Mouse (Mus musculus) kidney, adult 2 months (tissue): Measurements from ENCODE around the gene Myoz2. TPM values are rescaled to one million over a fixed set of nuclear protein-coding genes. Genes with fewer than 3 reads are reported as not detected.

Experiments
- DNase-seq: peaks from one replicate; pipeline ENCODE4 v3.0.0; 2021
- H3K27ac ChIP-seq: fragments of 200-500 bp; 2 replicates; pipeline ENCODE4 v1.5.1; 2012; ENCODE audit warnings: low read depth, low read length, control low read depth, inconsistent platforms; ENCODE audit not compliant: insufficient read depth
- H3K27me3 ChIP-seq: fragments of 200-500 bp; replicated peaks from 2 replicates; pipeline ENCODE4 v1.6.1; 2012; ENCODE audit warnings: mild to moderate bottlenecking, moderate library complexity, low read length, inconsistent platforms; ENCODE audit not compliant: control insufficient read depth, insufficient read depth
- H3K36me3 ChIP-seq: fragments of 200-500 bp; 2 replicates; pipeline ENCODE4 v1.6.1; 2012; ENCODE audit warnings: mild to moderate bottlenecking, moderate library complexity, low read length, inconsistent platforms; ENCODE audit not compliant: control insufficient read depth, insufficient read depth
- H3K4me1 ChIP-seq: fragments of 200-500 bp; 2 replicates; pipeline ENCODE4 v1.6.1; 2011; ENCODE audit warnings: low read length; ENCODE audit not compliant: control insufficient read depth, insufficient read depth
- H3K4me3 ChIP-seq: fragments of 200-500 bp; 2 replicates; pipeline ENCODE4 v1.5.1; 2011; ENCODE audit warnings: mild to moderate bottlenecking, low read depth, low read length, control low read depth; ENCODE audit not compliant: insufficient read depth
- CTCF ChIP-seq: fragments of 200-500 bp; conservative IDR thresholded peaks from 2 replicates; pipeline ENCODE4 v1.5.1; 2011; ENCODE audit warnings: low read depth, mild to moderate bottlenecking, control low read depth, low read length, moderate library complexity, mixed read lengths; ENCODE audit not compliant: insufficient read depth, insufficient read length
- POLR2A ChIP-seq: fragments of 200-500 bp; IDR thresholded peaks from one replicate; pipeline ENCODE4 v1.6.1; 2011; ENCODE audit warnings: low read depth, low read length, control low read depth
- WGBS: fragments of 180-500 bp; shearing (Covaris S2); methylation state at CpG from one replicate; pipeline ENCODE4 v1.1.7; 2018; 5-methylcytosine and 5-hydroxymethylcytosine counted together
- polyA plus RNA-seq: library from polyadenylated mRNA; depleted of rRNA; stranded (reverse); fragments of >200 nt; gene quantifications from 2 replicates; pipeline ENCODE4 v1.2.3, GENCODE M21; 2012; rRNA removed

Gene Myoz2
- polyA plus RNA-seq, 1 experiment, result 3.8 TPM

GRCm38 (mm10) chr3:122974833-122975232, 60.0 kb downstream of the Myoz2 start:
- no peak overlapping the region for H3K27ac ChIP-seq
- no peaks in the 10 kb centered on the region; the same call in 1 of the 2 replicates for H3K36me3 ChIP-seq
- WGBS, result 84% methylated on average over 3 of the region's 3 CpGs
- TF ChIP-seq CTCF, result no peak
- TF ChIP-seq POLR2A, result no peak
- H3K4me1 ChIP-seq, result peaks cover 6% of the 10 kb centered on the region; the same call in 1 of the 2 replicates
- H3K4me3 ChIP-seq, result no peak overlapping the region
- H3K27me3 ChIP-seq, result no peaks in the 10 kb centered on the region
- no peak for DNase-seq

- TF ChIP-seq CTCF, result no peak
- TF ChIP-seq POLR2A, result no peak
- DNase-seq, result no peak
- no peak overlapping the region for H3K27ac ChIP-seq
- H3K27me3 ChIP-seq, result no peaks in the 10 kb centered on the region
- no peak overlapping the region for H3K4me3 ChIP-seq
- H3K4me1 ChIP-seq, result peaks cover 3% of the 10 kb centered on the region; the same call in 1 of the 2 replicates
- H3K36me3 ChIP-seq, result no peaks in the 10 kb centered on the region; the same call in 1 of the 2 replicates
- WGBS, result 76% methylated on average over 3 of the region's 3 CpGs
Measured at GRCm38 (mm10) chr3:122972126-122972822, 62.5 kb downstream of the Myoz2 start.

- H3K36me3 ChIP-seq, result peaks cover 2% of the 10 kb centered on the region; the same call in 1 of the 2 replicates
- DNase-seq, result no peak
- TF ChIP-seq POLR2A, result no peak
- TF ChIP-seq CTCF, result no peak
- WGBS, result 91% methylated on average over 9 of the region's 9 CpGs
- no peaks in the 10 kb centered on the region for H3K27me3 ChIP-seq
- no peak overlapping the region for H3K27ac ChIP-seq
- no peak overlapping the region for H3K4me3 ChIP-seq
- no peaks in the 10 kb centered on the region for H3K4me1 ChIP-seq
Measured at GRCm38 (mm10) chr3:122968391-122968790, 66.4 kb downstream of the Myoz2 start.

GRCm38 (mm10) chr3:122964301-122964700, 70.5 kb downstream of the Myoz2 start:
- TF ChIP-seq POLR2A (no peak), CTCF (no peak)
- Histone ChIP-seq H3K4me3 (no peak overlapping the region), H3K27me3 (no peaks in the 10 kb centered on the region), H3K4me1 (no peaks in the 10 kb centered on the region), H3K27ac (no peak overlapping the region), H3K36me3 (peaks cover 3% of the 10 kb centered on the region)
- no peak for DNase-seq
- 80% methylated on average over 5 of the region's 5 CpGs for WGBS

Other genes starting within 250 kb of the Myoz2 start
- not detected in 2 replicates for gene Fabp2, start 139.9 kb downstream of the Myoz2 start, polyA plus RNA-seq
- gene Gm10959, start 115.7 kb downstream of the Myoz2 start, polyA plus RNA-seq, result not detected in 2 replicates
- gene 1810037I17Rik, start 110.8 kb downstream of the Myoz2 start, polyA plus RNA-seq, result 43.3 and 46.3 TPM in 2 replicates
- 4.4 TPM in 2 replicates for gene Usp53, start 50.5 kb downstream of the Myoz2 start, polyA plus RNA-seq
- gene Synpo2, start 201.1 kb upstream of the Myoz2 start, polyA plus RNA-seq, result 5.2 and 5.4 TPM in 2 replicates
- 20.8 and 21.1 TPM in 2 replicates for gene Sec24d, start 232.4 kb upstream of the Myoz2 start, polyA plus RNA-seq